Mouse (Mus musculus): Measurements from ENCODE around the gene Rsph9. TPM values are rescaled to one million over a fixed set of nuclear protein-coding genes. Genes with fewer than 3 reads are reported as not detected.

The Rsph9 gene
- total RNA-seq, 2 experiments from 2014 or later: 1.1 to 1.4 TPM

DNA sequence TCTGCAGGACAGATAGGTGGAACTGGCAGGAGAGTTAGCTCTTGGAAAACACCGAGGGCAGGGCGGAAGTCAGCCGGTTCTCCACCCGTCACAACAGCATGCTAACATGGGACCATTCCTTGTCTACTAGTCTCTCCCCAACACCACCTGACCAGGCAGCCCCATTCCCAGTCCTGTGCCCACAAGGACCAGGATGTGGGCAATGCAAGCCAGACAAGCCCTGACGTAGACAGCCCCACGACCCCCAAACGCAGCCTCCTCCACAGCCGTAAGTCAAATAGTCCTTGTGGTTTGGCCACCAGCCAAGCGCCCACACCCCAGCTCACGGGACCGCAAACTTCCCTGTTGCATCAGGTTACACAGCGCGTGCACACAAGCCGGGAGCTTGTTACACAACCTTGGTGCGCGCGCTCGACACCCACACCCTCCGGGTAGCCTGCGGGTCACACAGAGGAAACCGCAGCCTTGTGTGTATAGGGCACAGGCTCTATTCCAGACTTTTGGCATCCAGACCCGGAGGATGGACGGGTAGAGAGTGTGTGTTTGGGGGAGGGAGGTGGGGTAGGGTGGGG, 70.2 kb downstream of the Rsph9 start:
- peak; percentile 49 to 67 for DNase-seq (ENCODE audit: low spot score in 2 of 2)

Other genes with a start within 250 kb of the Rsph9 start
- gene Vegfa, start 111.8 kb downstream of the Rsph9 start, total RNA-seq (2021): 100 to 1,000 TPM in 1 of 2 experiments, 10 to 100 TPM in 1; 97.0 to 100 TPM
- 10 to 100 TPM; 65.9 to 69.3 TPM for gene Mrps18a, start 33.2 kb downstream of the Rsph9 start, total RNA-seq (2021)
- gene Mad2l1bp, start 9.3 kb upstream of the Rsph9 start, total RNA-seq (2021): 10 to 100 TPM; 15.7 to 17.6 TPM
- 10 to 100 TPM; 70.2 to 77.6 TPM for gene Gtpbp2, start 16.8 kb upstream of the Rsph9 start, total RNA-seq (2021)
- 10 to 100 TPM; 19.6 to 20.2 TPM for gene Polh, start 58.4 kb upstream of the Rsph9 start, total RNA-seq (2021)
- gene Xpo5, start 58.6 kb upstream of the Rsph9 start, total RNA-seq (2021): 10 to 100 TPM; 23.0 to 26.8 TPM
- gene Polr1c, start 103.8 kb upstream of the Rsph9 start, total RNA-seq (2021): 10 to 100 TPM; 35.1 to 35.6 TPM
- gene Yipf3, start 103.9 kb upstream of the Rsph9 start, total RNA-seq (2021): 10 to 100 TPM; 76.8 to 81.5 TPM
- 1 to 10 TPM in 1 of 2 experiments, under 1 TPM in 1; 0.73 to 1.1 TPM for gene Lrrc73, start 109.3 kb upstream of the Rsph9 start, total RNA-seq (2021)
- gene Tjap1, start 138.8 kb upstream of the Rsph9 start, total RNA-seq (2021): 10 to 100 TPM; 79.8 to 90.9 TPM
- gene Dlk2, start 153.2 kb upstream of the Rsph9 start, total RNA-seq (2021): 1 to 10 TPM; 1.2 to 1.5 TPM
- gene Abcc10, start 184.1 kb upstream of the Rsph9 start, total RNA-seq (2021): 1 to 10 TPM; 5.3 to 5.4 TPM
- gene Zfp318, start 239.5 kb upstream of the Rsph9 start, total RNA-seq (2021): 10 to 100 TPM; 33.9 to 35.0 TPM